Mouse (Mus musculus): Measurements from ENCODE around the gene Fezf1. TPM values are rescaled to one million over a fixed set of nuclear protein-coding genes. Genes with fewer than 3 reads are reported as not detected.
A peak's percentile ranks its signal among the peaks of the same experiment; 100 is the strongest.

The Fezf1 gene
- polyA plus RNA-seq (2015; fragmentation: Nextera tagmentation; extraction: Ambion mirVana), result 7.1 and 13.1 TPM in 2 replicates

DNA sequence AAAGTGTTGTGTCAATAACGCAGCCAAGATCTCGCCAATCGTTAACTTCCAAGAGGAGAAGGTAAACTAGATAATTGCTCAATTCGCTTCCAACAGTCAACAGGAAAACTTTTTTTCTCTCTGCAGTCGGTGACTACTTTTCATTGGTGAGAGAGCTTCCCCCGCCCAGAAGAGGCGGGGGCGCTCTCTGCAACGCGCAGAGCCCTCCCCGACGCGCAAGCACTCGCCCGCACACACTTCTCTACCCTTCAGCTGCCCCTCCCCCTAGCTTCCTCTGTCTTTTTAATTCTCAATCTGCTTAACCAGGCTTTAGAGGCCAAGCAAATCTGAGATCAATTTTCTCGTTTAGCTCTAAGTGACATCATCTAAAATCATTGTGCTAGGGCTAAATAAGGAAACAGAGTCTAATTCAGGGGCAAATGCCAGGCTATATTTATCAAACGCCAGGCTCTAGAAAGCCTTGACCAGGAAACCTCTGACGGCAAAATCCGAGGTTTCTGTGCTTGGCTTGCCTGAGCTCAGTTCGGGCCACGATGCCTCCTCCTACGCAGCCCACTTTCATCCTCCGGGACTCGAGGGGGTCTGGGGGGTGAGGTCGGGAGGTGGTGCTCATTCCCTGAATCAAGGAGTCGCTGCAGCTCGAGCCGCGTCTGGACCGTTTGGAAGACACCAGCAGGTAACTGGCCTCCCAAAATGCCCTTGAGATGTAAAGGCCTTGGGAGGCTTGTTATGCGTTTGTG lies at the start of gene Fezf1:
Gene Fezf1, minus strand, starts transcription at position 50 of the 740 bp plus-strand sequence.
- Histone ChIP-seq H3K4me1 (peaks cover 35% of the 10 kb centered on the region), H3K36me3 (no peaks in the 10 kb centered on the region), H3K9me3 (no peaks in the 10 kb centered on the region), H3K9ac (replicated peaks) (no peak within 1 kb of the TSS), H3K27me3 (peaks cover 61% of the 10 kb centered on the region), H3K4me2 (replicated peaks) (peak within 1 kb of the TSS; percentile 69), H3K27ac (replicated peaks) (0 out of 2 replicates have a peak within 1 kb of the TSS, but pooled peaks have one; percentile 3), H3K4me3 (peak within 1 kb of the TSS; percentile 44)
- no peak for ATAC-seq (replicated peaks)
- WGBS, result 2% methylated on average over 31 of the region's 31 CpGs

DNA sequence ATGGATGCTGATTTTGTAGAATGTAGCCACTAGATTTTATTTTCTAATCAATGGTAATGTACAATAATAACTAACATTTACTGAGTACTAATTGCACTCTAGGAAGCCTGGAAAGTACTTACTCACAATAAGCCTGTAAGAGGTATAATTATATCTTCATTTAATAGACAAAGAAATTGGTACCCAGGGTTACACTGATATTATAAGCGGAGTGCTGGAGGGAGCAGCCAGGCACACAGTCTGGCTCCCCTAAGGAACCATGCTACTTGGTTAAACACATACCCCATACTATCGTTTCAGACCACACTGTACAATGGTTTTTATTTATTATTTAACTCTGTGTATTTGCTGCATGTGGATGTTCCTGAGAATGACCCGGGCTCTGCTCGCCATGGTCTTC lies 46.5 kb upstream of the Fezf1 start:
- 0 out of 2 replicates have a peak, but pooled peaks have one; percentile 57 for ATAC-seq (replicated peaks)
- Histone ChIP-seq H3K27me3 (no peaks in the 10 kb centered on the region), H3K36me3 (no peaks in the 10 kb centered on the region), H3K4me3 (no peak overlapping the region), H3K4me2 (replicated peaks) (no peak overlapping the region), H3K27ac (replicated peaks) (no peak overlapping the region), H3K9ac (replicated peaks) (no peak overlapping the region), H3K9me3 (no peaks in the 10 kb centered on the region), H3K4me1 (no peaks in the 10 kb centered on the region)
- 78% methylated on average over 4 of the region's 4 CpGs for WGBS

DNA sequence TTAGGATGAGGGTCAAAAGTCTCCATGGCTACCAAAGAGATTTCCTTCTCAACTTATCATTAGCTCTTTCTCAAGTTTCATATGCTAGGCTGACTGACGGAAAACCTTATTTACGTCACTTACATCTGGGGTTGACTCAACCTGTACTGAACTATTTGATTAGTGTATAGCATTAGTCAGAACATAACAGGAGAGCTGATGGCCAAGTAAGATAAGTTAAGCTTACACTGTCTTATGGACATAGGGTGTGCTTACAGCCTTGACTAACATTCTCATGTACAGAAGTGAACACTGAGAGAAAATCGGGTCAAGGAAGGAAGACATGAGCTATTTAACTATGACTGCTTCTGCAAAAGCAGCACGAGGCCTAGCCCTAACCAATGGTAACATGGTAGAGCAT lies 40.6 kb upstream of the Fezf1 start:
- no peak overlapping the region for H3K4me3 ChIP-seq
- ATAC-seq (replicated peaks), result no peak
- 94% methylated on average over 4 of the region's 4 CpGs for WGBS

DNA sequence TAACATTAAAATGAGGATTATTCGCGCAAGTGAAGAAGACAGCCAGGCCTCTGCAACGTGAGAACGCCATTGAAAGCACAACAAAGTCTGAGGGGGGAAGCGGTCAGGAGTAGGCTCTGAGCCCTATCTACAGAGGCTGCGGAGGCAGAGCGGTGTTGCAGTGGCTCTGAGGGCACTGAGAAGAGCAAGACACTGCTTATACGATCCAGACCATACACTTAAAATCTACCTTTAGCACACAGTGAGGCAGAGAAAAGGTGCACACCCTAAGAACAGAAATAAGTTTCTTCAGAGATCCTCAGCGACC lies 33.3 kb upstream of the Fezf1 start:
- no peak overlapping the region for H3K9ac ChIP-seq (replicated peaks)
- WGBS, result 8% methylated on average over 9 of the region's 9 CpGs
- H3K36me3 ChIP-seq, result no peaks in the 10 kb centered on the region
- no peaks in the 10 kb centered on the region for H3K9me3 ChIP-seq
- H3K4me3 ChIP-seq, result no peak overlapping the region
- no peak overlapping the region for H3K27ac ChIP-seq (replicated peaks)
- H3K4me2 ChIP-seq (replicated peaks), result peak overlapping the region; percentile 6; the same call in 1 of the 2 replicates
- peaks cover 14% of the 10 kb centered on the region for H3K4me1 ChIP-seq
- peak; percentile 60 for ATAC-seq (replicated peaks)
- peaks cover 47% of the 10 kb centered on the region for H3K27me3 ChIP-seq

More for the DNA sequence above, 40.6 kb upstream of the Fezf1 start:
- Histone ChIP-seq H3K36me3 (no peaks in the 10 kb centered on the region), H3K9ac (replicated peaks) (no peak overlapping the region), H3K4me1 (no peaks in the 10 kb centered on the region), H3K9me3 (no peaks in the 10 kb centered on the region), H3K27me3 (peaks cover 5% of the 10 kb centered on the region), H3K4me2 (replicated peaks) (no peak overlapping the region), H3K27ac (replicated peaks) (no peak overlapping the region)

DNA sequence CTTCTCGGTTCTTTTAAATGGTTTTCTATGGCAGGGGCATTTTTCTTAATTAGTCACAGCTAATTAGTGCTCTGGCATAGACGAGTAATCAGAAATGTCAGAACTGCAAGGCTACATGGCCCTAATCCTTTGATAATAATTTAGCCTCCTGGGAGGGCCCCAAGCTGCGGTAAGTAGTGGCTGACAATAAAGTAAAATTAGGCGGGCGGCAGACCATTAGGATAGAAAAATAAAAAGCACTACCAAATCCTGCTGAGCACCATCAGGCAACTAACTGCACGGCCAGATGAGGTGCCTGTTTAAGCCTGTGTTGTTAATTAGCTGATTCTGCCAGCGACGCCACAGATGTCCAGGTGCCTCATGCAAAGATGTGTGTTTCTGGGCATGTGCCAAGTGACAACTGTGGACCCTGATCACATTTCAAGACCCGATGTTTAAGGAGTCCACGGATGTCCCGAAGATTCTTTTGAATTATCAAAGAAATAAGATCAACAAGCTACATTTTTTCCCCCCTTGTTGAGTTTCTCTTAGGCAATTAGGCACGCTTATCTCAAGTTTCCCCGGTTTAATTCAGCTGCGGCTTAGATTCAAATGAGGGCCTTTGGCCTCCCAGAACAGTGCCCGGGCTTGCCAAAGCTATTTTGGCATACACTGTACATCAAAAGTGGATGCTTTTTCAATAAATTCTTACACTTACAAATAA lies 32.8 kb upstream of the Fezf1 start:
- no peaks in the 10 kb centered on the region for H3K9me3 ChIP-seq
- ATAC-seq (replicated peaks), result peak; percentile 95
- no peak overlapping the region for H3K4me3 ChIP-seq
- peak overlapping the region; percentile 6; the same call in 1 of the 2 replicates for H3K4me2 ChIP-seq (replicated peaks)
- no peaks in the 10 kb centered on the region for H3K36me3 ChIP-seq
- H3K9ac ChIP-seq (replicated peaks), result no peak overlapping the region
- WGBS, result 3% methylated on average over 15 of the region's 15 CpGs
- peaks cover 52% of the 10 kb centered on the region for H3K27me3 ChIP-seq
- no peak overlapping the region for H3K27ac ChIP-seq (replicated peaks)
- peaks cover 14% of the 10 kb centered on the region for H3K4me1 ChIP-seq

DNA sequence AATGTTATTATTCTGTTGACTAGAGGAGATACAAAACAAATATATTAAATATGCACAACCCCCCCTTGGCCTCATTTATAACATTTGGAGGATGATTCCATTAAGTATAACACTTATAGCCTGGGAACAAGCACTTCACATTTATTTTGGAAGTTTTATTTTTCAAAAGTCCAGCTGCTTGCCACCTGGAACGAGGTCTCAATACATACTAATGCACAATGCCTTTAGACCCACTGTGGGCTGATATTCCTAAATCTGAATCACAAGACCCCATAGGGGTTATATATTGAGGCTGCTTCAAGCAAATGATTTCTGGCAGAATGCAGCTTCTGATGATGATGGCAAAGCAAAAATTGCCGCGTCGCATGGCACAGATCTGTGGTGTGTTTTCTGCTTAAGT lies 25.3 kb upstream of the Fezf1 start:
- H3K4me1 ChIP-seq, result peaks cover 10% of the 10 kb centered on the region
- ATAC-seq (replicated peaks), result no peak
- no peak overlapping the region for H3K4me2 ChIP-seq (replicated peaks)
- H3K9ac ChIP-seq (replicated peaks), result no peak overlapping the region
- H3K4me3 ChIP-seq, result no peak overlapping the region
- no peak overlapping the region for H3K27ac ChIP-seq (replicated peaks)
- peaks cover 60% of the 10 kb centered on the region for H3K27me3 ChIP-seq
- WGBS, result 16% methylated on average over 4 of the region's 4 CpGs
- no peaks in the 10 kb centered on the region for H3K9me3 ChIP-seq
- H3K36me3 ChIP-seq, result no peaks in the 10 kb centered on the region

DNA sequence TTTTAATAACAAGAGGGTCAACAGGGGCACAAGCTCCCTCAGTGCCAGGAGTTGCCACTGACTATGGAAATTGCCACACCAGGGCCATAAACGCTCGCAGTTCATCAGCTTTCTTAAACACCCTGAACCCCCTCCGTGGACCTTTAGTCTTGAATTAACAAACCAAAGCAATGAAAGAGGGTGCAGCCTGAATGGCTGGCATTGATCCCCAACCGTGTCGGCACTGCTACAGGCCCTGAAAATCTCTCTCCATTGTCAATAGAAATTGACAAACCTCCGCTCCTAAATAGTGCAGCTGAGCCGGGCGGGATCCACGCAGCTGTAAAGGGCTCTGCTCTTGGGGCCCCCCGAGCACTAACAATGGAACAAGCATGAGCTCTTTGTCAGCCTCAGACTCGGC lies 24.8 kb upstream of the Fezf1 start:
- Histone ChIP-seq H3K4me1 (peaks cover 10% of the 10 kb centered on the region), H3K27ac (replicated peaks) (no peak overlapping the region), H3K9ac (replicated peaks) (no peak overlapping the region), H3K27me3 (peaks cover 55% of the 10 kb centered on the region), H3K4me2 (replicated peaks) (peak overlapping the region; percentile 2; the same call in 1 of the 2 replicates), H3K36me3 (no peaks in the 10 kb centered on the region), H3K9me3 (no peaks in the 10 kb centered on the region), H3K4me3 (no peak overlapping the region)
- WGBS, result under 1% methylated on average over 11 of the region's 11 CpGs
- ATAC-seq (replicated peaks), result peak; percentile 68

DNA sequence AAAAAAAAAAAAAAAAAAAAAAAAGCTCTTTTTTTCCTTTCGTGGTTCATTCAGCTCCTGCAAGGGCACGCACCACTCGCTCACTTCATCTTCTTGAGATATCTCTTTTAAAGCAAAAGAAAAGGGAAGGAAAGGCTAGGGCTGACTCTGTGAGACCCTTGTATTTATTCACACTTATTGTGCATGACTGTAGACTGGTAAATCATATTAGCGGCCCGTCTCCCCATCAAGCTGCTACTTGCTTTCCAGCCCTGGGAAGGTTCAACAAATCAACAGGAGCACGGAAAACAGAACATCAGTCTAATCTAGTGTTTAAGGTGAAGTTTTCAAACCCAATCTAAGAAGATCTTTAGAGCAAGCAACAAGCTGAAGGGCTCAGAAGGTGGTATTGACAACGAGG lies 24.4 kb upstream of the Fezf1 start:
- Histone ChIP-seq H3K27ac (replicated peaks) (no peak overlapping the region), H3K4me2 (replicated peaks) (0 out of 2 replicates have a peak overlapping the region, but pooled peaks have one; percentile 2), H3K36me3 (no peaks in the 10 kb centered on the region), H3K9me3 (no peaks in the 10 kb centered on the region), H3K27me3 (peaks cover 57% of the 10 kb centered on the region), H3K4me3 (no peak overlapping the region), H3K4me1 (peaks cover 10% of the 10 kb centered on the region), H3K9ac (replicated peaks) (no peak overlapping the region)
- 19% methylated on average over 7 of the region's 7 CpGs for WGBS
- no peak for ATAC-seq (replicated peaks)

DNA sequence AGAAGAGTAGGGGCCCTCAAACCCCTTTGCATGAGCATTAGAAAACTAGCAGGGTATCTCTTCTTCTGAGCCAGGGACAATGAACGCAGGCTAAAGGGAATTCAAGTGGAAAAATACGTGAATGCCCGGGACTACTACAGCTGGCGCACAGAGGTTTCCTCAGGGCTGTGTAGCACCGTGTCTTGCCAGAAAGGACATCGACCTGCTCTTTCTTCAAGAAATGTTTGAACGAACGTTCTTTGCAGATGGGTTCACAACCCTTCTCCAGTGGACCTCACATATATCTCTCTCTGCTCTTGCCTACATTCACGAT lies 12.5 kb upstream of the Fezf1 start:
- H3K27me3 ChIP-seq, result peaks cover 81% of the 10 kb centered on the region
- no peaks in the 10 kb centered on the region for H3K36me3 ChIP-seq
- H3K4me2 ChIP-seq (replicated peaks), result peak overlapping the region; percentile 22; the same call in 1 of the 2 replicates
- H3K9me3 ChIP-seq, result no peaks in the 10 kb centered on the region
- no peak overlapping the region for H3K27ac ChIP-seq (replicated peaks)
- ATAC-seq (replicated peaks), result no peak
- peaks cover 9% of the 10 kb centered on the region for H3K4me1 ChIP-seq
- no peak overlapping the region for H3K4me3 ChIP-seq
- H3K9ac ChIP-seq (replicated peaks), result no peak overlapping the region
- WGBS, result 5% methylated on average over 9 of the region's 9 CpGs

DNA sequence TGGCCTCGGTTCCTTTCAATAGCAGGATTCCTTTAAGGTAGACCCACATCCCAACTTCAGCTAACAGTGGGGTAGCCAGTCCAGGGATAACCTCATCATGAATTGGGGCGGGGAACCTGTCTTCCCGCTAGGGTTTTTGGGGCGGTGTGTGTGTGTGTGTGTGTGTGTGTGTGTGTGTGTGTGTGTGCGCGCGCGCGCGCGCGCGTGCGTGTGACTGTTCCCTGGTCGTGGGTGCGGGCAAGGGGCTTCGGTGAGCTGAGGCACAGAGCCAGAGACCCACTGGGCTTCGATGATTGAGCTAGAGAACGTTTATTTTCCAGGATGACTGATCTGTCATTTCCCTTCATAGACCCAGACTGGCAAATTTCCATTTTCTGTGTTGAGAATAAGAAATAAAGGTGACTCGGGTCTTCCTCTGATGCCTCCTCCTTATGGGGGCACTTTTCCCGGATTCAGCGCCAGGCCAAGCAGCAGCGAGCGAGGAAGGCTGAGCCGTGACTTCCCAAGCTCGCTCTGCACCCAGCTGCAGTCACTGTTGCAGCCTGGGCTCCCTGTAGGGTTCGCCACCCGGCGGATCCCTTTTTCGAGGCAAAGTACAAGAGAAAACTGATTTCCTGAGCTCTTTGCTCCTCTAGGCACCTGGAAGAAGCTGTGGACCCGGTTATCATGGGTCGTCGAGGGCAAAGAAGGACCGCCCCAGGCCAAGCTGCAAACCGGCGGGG lies 12.0 kb upstream of the Fezf1 start:
- no peak overlapping the region for H3K9ac ChIP-seq (replicated peaks)
- H3K36me3 ChIP-seq, result no peaks in the 10 kb centered on the region
- H3K4me2 ChIP-seq (replicated peaks), result peak overlapping the region; percentile 22
- 6% methylated on average over 36 of the region's 36 CpGs for WGBS
- no peak for ATAC-seq (replicated peaks)
- H3K4me1 ChIP-seq, result peaks cover 9% of the 10 kb centered on the region
- peak overlapping the region; percentile 0; the same call in 1 of the 2 replicates for H3K4me3 ChIP-seq
- H3K27ac ChIP-seq (replicated peaks), result no peak overlapping the region
- no peaks in the 10 kb centered on the region for H3K9me3 ChIP-seq
- peaks cover 83% of the 10 kb centered on the region for H3K27me3 ChIP-seq

DNA sequence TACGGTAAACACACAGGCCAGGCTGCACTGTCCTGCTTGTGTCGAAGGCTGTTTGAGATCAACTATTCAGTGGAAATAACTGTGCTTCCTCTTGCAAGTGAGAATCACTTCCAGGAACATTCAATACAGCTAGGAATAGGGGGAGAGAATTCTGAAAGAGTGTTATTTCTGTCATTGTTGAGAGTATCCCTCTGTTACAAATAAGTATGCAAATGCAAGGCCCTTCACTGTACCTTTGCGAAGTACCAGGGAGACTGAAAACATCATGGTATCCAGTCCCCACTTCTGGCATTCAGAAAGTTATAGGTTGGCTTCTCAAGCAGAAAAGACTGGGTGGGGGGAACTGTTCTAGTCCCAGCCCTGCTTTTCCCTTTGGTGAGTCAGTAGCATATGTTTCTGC lies 9.8 kb upstream of the Fezf1 start:
- peaks cover 16% of the 10 kb centered on the region for H3K4me1 ChIP-seq
- H3K27ac ChIP-seq (replicated peaks), result no peak overlapping the region
- ATAC-seq (replicated peaks), result no peak
- H3K36me3 ChIP-seq, result no peaks in the 10 kb centered on the region
- H3K4me3 ChIP-seq, result no peak overlapping the region
- H3K9me3 ChIP-seq, result no peaks in the 10 kb centered on the region
- H3K9ac ChIP-seq (replicated peaks), result no peak overlapping the region
- 73% methylated on average over 3 of the region's 3 CpGs for WGBS
- H3K4me2 ChIP-seq (replicated peaks), result no peak overlapping the region
- peaks cover 87% of the 10 kb centered on the region for H3K27me3 ChIP-seq

DNA sequence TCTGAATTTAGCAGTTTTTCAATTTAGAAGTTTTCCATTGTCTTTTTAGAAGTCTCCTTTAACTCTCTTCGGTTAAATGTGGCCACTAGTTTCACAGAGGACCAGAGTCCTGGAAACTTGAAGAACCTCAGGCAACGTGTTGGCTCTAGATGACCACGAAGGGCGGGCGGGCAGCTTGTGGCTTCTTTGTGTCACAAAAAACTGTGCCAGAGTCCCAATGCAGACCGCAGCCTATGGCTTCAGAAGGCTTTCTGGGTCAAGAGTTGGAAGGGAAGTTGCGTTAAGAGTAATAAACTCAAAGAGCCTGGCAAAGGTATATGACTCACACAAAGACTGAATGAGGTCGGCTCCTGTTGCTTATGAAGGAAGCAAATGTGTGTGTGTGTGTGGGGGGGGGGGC lies 7.0 kb upstream of the Fezf1 start:
- Histone ChIP-seq H3K27me3 (peaks cover 82% of the 10 kb centered on the region), H3K4me2 (replicated peaks) (no peak overlapping the region), H3K9me3 (no peaks in the 10 kb centered on the region), H3K9ac (replicated peaks) (no peak overlapping the region), H3K27ac (replicated peaks) (no peak overlapping the region), H3K4me3 (no peak overlapping the region), H3K4me1 (peaks cover 10% of the 10 kb centered on the region), H3K36me3 (no peaks in the 10 kb centered on the region)
- ATAC-seq (replicated peaks), result no peak
- 40% methylated on average over 8 of the region's 8 CpGs for WGBS

Data from forebrain, embryonic 15.5 days (tissue).